Mouse (Mus musculus): ENCODE data around the gene Gstcd. TPM values are rescaled to one million over a fixed set of nuclear protein-coding genes. Genes with fewer than 3 reads are reported as not detected.

Gstcd gene
- polyA plus RNA-seq, 2 experiments = 8.0 to 15.1 TPM

GRCm38 (mm10) chr3:133097936-133098335 is 6.1 kb upstream of the Gstcd start:
- no peak for TF ChIP-seq POLR2A (IDR thresholded peaks at IDR 0.05; ENCODE audit: borderline replicate concordance, extremely low read depth, insufficient read depth, insufficient read length)
- Histone ChIP-seq H3K9ac (ENCODE audit: low read depth, low read length, severe bottlenecking) (no peak overlapping the region), H3K4me3 (replicated peaks; ENCODE audit: low read length) (no peak overlapping the region), H3K27me3 (ENCODE audit: control insufficient read depth, insufficient read depth, low read length) (no peaks in the 10 kb centered on the region), H3K27ac (replicated peaks; ENCODE audit: low read depth, low read length) (no peak overlapping the region), H3K4me1 (ENCODE audit: control insufficient read depth, insufficient read depth, low read length) (no peaks in the 10 kb centered on the region), H3K36me3 (ENCODE audit: control insufficient read depth, insufficient read depth, low read length) (peaks cover 47% of the 10 kb centered on the region), H3K9me3 (ENCODE audit: control insufficient read depth, low read length) (no peaks in the 10 kb centered on the region), H3K4me2 (replicated peaks; ENCODE audit: low read depth, low read length, severe bottlenecking) (no peak overlapping the region)
- no peak for ATAC-seq (ENCODE audit: low FRiP score, low read depth)
- DNase-seq (ENCODE audit: low spot score) = no peak
- 94% methylated on average over 6 of the region's 6 CpGs for WGBS

GRCm38 (mm10) chr3:133094305-133094704 is 2.5 kb upstream of the Gstcd start:
- WGBS = 59% methylated on average over 1 of the region's 1 CpGs
- Histone ChIP-seq H3K9ac (ENCODE audit: low read depth, low read length, severe bottlenecking) (no peak overlapping the region), H3K27ac (replicated peaks; ENCODE audit: low read depth, low read length) (no peak overlapping the region), H3K36me3 (ENCODE audit: control insufficient read depth, insufficient read depth, low read length) (peaks cover 24% of the 10 kb centered on the region), H3K4me1 (ENCODE audit: control insufficient read depth, insufficient read depth, low read length) (peaks cover 6% of the 10 kb centered on the region; the same call in 1 of the 2 replicates), H3K4me2 (replicated peaks; ENCODE audit: low read depth, low read length, severe bottlenecking) (no peak overlapping the region), H3K27me3 (ENCODE audit: control insufficient read depth, insufficient read depth, low read length) (no peaks in the 10 kb centered on the region), H3K9me3 (ENCODE audit: control insufficient read depth, low read length) (no peaks in the 10 kb centered on the region), H3K4me3 (replicated peaks; ENCODE audit: low read length) (no peak overlapping the region)
- no peak for ATAC-seq (ENCODE audit: low FRiP score, low read depth)
- no peak for DNase-seq (ENCODE audit: low spot score)
- no peak for TF ChIP-seq POLR2A (IDR thresholded peaks at IDR 0.05; ENCODE audit: borderline replicate concordance, extremely low read depth, insufficient read depth, insufficient read length)

- WGBS = 95% methylated on average over 1 of the region's 1 CpGs
- peaks cover 12% of the 10 kb centered on the region for H3K36me3 ChIP-seq (ENCODE audit: control insufficient read depth, insufficient read depth, low read length)
- H3K4me2 ChIP-seq (replicated peaks; ENCODE audit: low read depth, low read length, severe bottlenecking) = peak overlapping the region; percentile 65
- H3K4me3 ChIP-seq (replicated peaks; ENCODE audit: low read length) = peak overlapping the region; percentile 91
- H3K4me1 ChIP-seq (ENCODE audit: control insufficient read depth, insufficient read depth, low read length) = peaks cover 6% of the 10 kb centered on the region; the same call in 1 of the 2 replicates
- H3K9me3 ChIP-seq (ENCODE audit: control insufficient read depth, low read length) = no peaks in the 10 kb centered on the region
- TF ChIP-seq POLR2A (IDR thresholded peaks at IDR 0.05; ENCODE audit: borderline replicate concordance, extremely low read depth, insufficient read depth, insufficient read length) = no peak
- DNase-seq (ENCODE audit: low spot score) (no peak), ATAC-seq (ENCODE audit: low FRiP score, low read depth) (no peak)
- peak overlapping the region; percentile 98; the same call in 1 of the 2 replicates for H3K9ac ChIP-seq (ENCODE audit: low read depth, low read length, severe bottlenecking)
- no peak overlapping the region for H3K27ac ChIP-seq (replicated peaks; ENCODE audit: low read depth, low read length)
- no peaks in the 10 kb centered on the region for H3K27me3 ChIP-seq (ENCODE audit: control insufficient read depth, insufficient read depth, low read length)
Measured at GRCm38 (mm10) chr3:133092936-133093335, 1.1 kb upstream of the Gstcd start.

GRCm38 (mm10) chr3:133092274-133092853 is 531 bp upstream of the Gstcd start:
- DNase-seq (ENCODE audit: low spot score) = peak; percentile 12
- no peaks in the 10 kb centered on the region for H3K9me3 ChIP-seq (ENCODE audit: control insufficient read depth, low read length)
- H3K4me3 ChIP-seq (replicated peaks; ENCODE audit: low read length) = peak overlapping the region; percentile 91
- peaks cover 7% of the 10 kb centered on the region for H3K36me3 ChIP-seq (ENCODE audit: control insufficient read depth, insufficient read depth, low read length)
- H3K27ac ChIP-seq (replicated peaks; ENCODE audit: low read depth, low read length) = peak overlapping the region; percentile 99
- peak overlapping the region; percentile 65 for H3K4me2 ChIP-seq (replicated peaks; ENCODE audit: low read depth, low read length, severe bottlenecking)
- TF ChIP-seq POLR2A (IDR thresholded peaks at IDR 0.05; ENCODE audit: borderline replicate concordance, extremely low read depth, insufficient read depth, insufficient read length) = no peak
- peaks cover 6% of the 10 kb centered on the region; the same call in 1 of the 2 replicates for H3K4me1 ChIP-seq (ENCODE audit: control insufficient read depth, insufficient read depth, low read length)
- H3K9ac ChIP-seq (ENCODE audit: low read depth, low read length, severe bottlenecking) = peak overlapping the region; percentile 98
- 0% methylated on average over 7 of the region's 7 CpGs for WGBS
- H3K27me3 ChIP-seq (ENCODE audit: control insufficient read depth, insufficient read depth, low read length) = no peaks in the 10 kb centered on the region
- ATAC-seq (ENCODE audit: low FRiP score, low read depth) = no peak

GRCm38 (mm10) chr3:133091121-133091663 is 641 bp downstream of the Gstcd start:
- peak overlapping the region; percentile 99 for H3K27ac ChIP-seq (replicated peaks; ENCODE audit: low read depth, low read length)
- under 1% methylated on average over 36 of the region's 44 CpGs for WGBS
- no peaks in the 10 kb centered on the region for H3K9me3 ChIP-seq (ENCODE audit: control insufficient read depth, low read length)
- peak overlapping the region; percentile 91 for H3K4me3 ChIP-seq (replicated peaks; ENCODE audit: low read length)
- no peaks in the 10 kb centered on the region for H3K27me3 ChIP-seq (ENCODE audit: control insufficient read depth, insufficient read depth, low read length)
- peak; percentile 43 for DNase-seq (ENCODE audit: low spot score)
- H3K4me1 ChIP-seq (ENCODE audit: control insufficient read depth, insufficient read depth, low read length) = peaks cover 6% of the 10 kb centered on the region; the same call in 1 of the 2 replicates
- peak; percentile 68 for ATAC-seq (ENCODE audit: low FRiP score, low read depth)
- H3K4me2 ChIP-seq (replicated peaks; ENCODE audit: low read depth, low read length, severe bottlenecking) = peak overlapping the region; percentile 65
- TF ChIP-seq POLR2A (IDR thresholded peaks at IDR 0.05; ENCODE audit: borderline replicate concordance, extremely low read depth, insufficient read depth, insufficient read length) = 0 out of 2 replicates have a peak, but pooled peaks have one; percentile 27
- peak overlapping the region; percentile 98 for H3K9ac ChIP-seq (ENCODE audit: low read depth, low read length, severe bottlenecking)
- no peaks in the 10 kb centered on the region for H3K36me3 ChIP-seq (ENCODE audit: control insufficient read depth, insufficient read depth, low read length)
